Mouse (Mus musculus) limb, embryonic 14.5 days (tissue): ENCODE measurements at regions not wholly inside any gene's neighbourhood (a gene's known extent, or its start where the extent isn't known, plus 50 kb on each side); places are given as distances from the start of the nearest gene placed in this dataset.

ENCODE experiments used
- ATAC-seq: fragments of 200-750 bp; cut with Nextera tagmentation; 2 replicates; pipeline ENCODE4 v1.8.0; 2017; ENCODE audit warnings: low read depth, moderate number of reproducible peaks, moderate TSS enrichment; ENCODE audit not compliant: low FRiP score
- DNase-seq: peaks from one replicate; pipeline ENCODE4 v3.0.0-alpha.2; 2015; ENCODE audit warnings: low spot score
- H3K27ac ChIP-seq: fragments of 300-500 bp; sonication (generic); replicated peaks from 2 replicates; pipeline ENCODE4 v1.5.1; 2014; ENCODE audit warnings: low read depth, mild to moderate bottlenecking, low read length, moderate library complexity, mixed read lengths
- H3K27me3 ChIP-seq: fragments of 300-500 bp; sonication (generic); 2 replicates; pipeline ENCODE4 v1.6.1; 2014; ENCODE audit warnings: low read length, mixed read lengths; ENCODE audit not compliant: control insufficient read depth, insufficient read depth
- H3K36me3 ChIP-seq: fragments of 300-500 bp; sonication (generic); 2 replicates; pipeline ENCODE4 v1.6.1; 2014; ENCODE audit warnings: mild to moderate bottlenecking, low read length, moderate library complexity, mixed read lengths; ENCODE audit not compliant: control insufficient read depth, insufficient read depth
- H3K4me1 ChIP-seq: fragments of 300-500 bp; sonication (generic); 2 replicates; pipeline ENCODE4 v1.6.1; 2014; ENCODE audit warnings: antibody characterized with exemption, low read length, mixed read lengths; ENCODE audit not compliant: control insufficient read depth, insufficient read depth
- H3K4me2 ChIP-seq: fragments of 300-500 bp; sonication (generic); replicated peaks from 2 replicates; pipeline ENCODE4 v1.6.1; 2014; ENCODE audit warnings: low read depth, mild to moderate bottlenecking, low read length, moderate library complexity; ENCODE audit not compliant: severe bottlenecking
- H3K4me3 ChIP-seq: fragments of 300-500 bp; sonication (generic); replicated peaks from 2 replicates; pipeline ENCODE4 v1.5.1; 2014; ENCODE audit warnings: low read length
- H3K9ac ChIP-seq: fragments of 300-500 bp; sonication (generic); 2 replicates; pipeline ENCODE4 v1.6.1; 2014; ENCODE audit warnings: mild to moderate bottlenecking, low read depth, low read length, moderate library complexity; ENCODE audit not compliant: severe bottlenecking
- H3K9me3 ChIP-seq: fragments of 300-500 bp; sonication (generic); 2 replicates; pipeline ENCODE4 v1.6.1; 2016; ENCODE audit warnings: low read length; ENCODE audit not compliant: control insufficient read depth
- POLR2A ChIP-seq: fragments of 200-500 bp; IDR thresholded peaks from 2 replicates; pipeline ENCODE4 v1.8.0; 2012; ENCODE audit warnings: inconsistent platforms, mild to moderate bottlenecking, moderate library complexity, borderline replicate concordance; ENCODE audit not compliant: insufficient read depth, insufficient read length; ENCODE audit errors: extremely low read depth
- WGBS: fragments of 180-500 bp; shearing (Covaris S2); extraction: QIAGEN DNeasy Blood & Tissue Kit; methylation state at CpG from one replicate; pipeline ENCODE4 v1.1.7; 2014; 5-methylcytosine and 5-hydroxymethylcytosine counted together

DNA sequence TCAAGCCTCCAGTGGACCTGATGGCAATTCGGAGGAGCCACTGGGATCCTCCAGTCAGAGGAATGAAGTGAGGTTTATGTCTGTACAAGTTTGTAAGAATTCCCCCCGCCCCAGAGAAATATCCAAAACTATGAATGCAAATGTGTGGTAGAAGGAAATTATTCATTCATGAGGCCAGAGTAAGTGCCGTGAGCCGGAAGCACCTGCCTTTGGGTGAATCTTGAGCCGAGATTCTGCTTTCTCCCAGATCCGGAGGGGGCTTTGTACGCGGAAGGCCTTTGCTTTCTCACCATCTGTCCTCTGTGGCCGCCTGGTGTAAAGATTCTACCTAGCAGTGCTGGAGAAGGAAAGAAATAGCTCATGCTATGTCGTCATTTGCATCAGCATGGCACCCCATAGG is 127.8 kb downstream of the Ifng start:
- DNase-seq = no peak
- no peak overlapping the region for H3K9ac ChIP-seq
- WGBS = 80% methylated on average over 10 of the region's 10 CpGs
- ATAC-seq = no peak
- no peaks in the 10 kb centered on the region for H3K9me3 ChIP-seq
- peaks cover 3% of the 10 kb centered on the region; the same call in 1 of the 2 replicates for H3K4me1 ChIP-seq
- no peak overlapping the region for H3K27ac ChIP-seq
- no peak for TF ChIP-seq POLR2A
- H3K4me2 ChIP-seq = no peak overlapping the region
- H3K4me3 ChIP-seq = no peak overlapping the region
- H3K36me3 ChIP-seq = no peaks in the 10 kb centered on the region
- H3K27me3 ChIP-seq = no peaks in the 10 kb centered on the region

DNA sequence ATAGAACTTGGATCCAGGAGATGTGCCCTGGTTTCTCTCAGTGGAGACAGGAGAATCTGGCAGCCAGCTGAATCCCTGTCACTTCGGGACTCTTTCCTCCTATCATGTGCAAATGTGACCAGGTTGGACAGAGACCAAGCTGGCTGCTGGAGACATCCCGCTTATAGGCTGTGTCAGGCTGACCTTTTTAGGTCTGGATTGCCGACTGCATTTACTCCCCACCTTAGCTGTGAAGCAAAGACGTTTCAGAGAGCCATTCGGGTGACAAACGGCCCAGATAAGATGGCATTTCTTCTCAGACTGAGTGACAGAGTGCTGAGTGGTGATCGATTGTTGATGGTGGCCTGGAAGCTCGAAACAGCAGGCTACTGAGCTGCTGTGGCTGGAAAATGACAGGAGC is 128.6 kb downstream of the Ifng start:
- Histone ChIP-seq H3K27me3 (no peaks in the 10 kb centered on the region), H3K4me2 (no peak overlapping the region), H3K36me3 (no peaks in the 10 kb centered on the region), H3K4me1 (no peaks in the 10 kb centered on the region), H3K4me3 (no peak overlapping the region), H3K9ac (no peak overlapping the region), H3K9me3 (no peaks in the 10 kb centered on the region), H3K27ac (no peak overlapping the region)
- no peak for TF ChIP-seq POLR2A
- DNase-seq = no peak
- WGBS = 36% methylated on average over 8 of the region's 8 CpGs
- no peak for ATAC-seq

DNA sequence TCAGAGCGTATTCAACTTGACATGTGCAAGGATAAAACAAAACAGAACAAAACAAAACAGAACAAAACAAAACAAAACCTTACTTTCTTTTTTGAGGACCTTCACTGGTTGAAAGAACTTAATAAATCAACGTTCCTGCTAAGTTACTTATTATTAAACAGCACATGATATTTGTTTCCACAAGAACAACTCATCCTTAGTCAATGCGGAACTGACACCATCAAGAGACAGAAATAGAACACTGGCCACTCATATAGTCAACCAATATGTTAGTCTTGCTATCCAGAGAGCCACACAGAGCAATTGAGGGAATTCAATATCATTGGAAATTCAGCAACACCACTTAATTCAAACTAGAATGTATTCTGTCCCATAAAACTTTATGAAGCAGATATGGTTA is 132.4 kb downstream of the Ifng start:
- TF ChIP-seq POLR2A = no peak
- 88% methylated on average over 3 of the region's 3 CpGs for WGBS
- no peak overlapping the region for H3K27ac ChIP-seq
- H3K4me1 ChIP-seq = no peaks in the 10 kb centered on the region
- ATAC-seq (no peak), DNase-seq (no peak)
- no peaks in the 10 kb centered on the region for H3K27me3 ChIP-seq
- H3K9ac ChIP-seq = no peak overlapping the region
- no peak overlapping the region for H3K4me3 ChIP-seq
- no peaks in the 10 kb centered on the region for H3K9me3 ChIP-seq
- no peaks in the 10 kb centered on the region for H3K36me3 ChIP-seq
- no peak overlapping the region for H3K4me2 ChIP-seq

DNA sequence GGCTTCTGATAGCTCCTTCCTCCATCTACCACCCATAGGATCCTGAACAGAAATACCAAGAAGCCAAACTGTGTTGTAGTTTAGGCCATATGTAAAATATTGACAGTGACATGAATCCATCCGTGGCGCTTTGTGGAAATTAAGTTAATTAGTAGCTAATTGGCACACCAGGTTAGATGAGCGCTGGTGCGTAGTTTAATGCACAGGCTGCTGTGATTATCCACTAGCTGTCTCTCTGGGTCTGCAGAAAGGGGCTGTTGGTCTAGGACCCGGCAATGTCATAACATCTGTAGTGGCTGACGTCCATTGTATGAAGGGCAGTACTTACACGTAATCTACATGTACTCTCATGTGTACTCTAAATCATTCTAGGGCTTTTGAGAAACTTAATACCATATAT is 134.7 kb downstream of the Ifng start:
- Histone ChIP-seq H3K27me3 (no peaks in the 10 kb centered on the region), H3K4me3 (no peak overlapping the region), H3K36me3 (no peaks in the 10 kb centered on the region), H3K9me3 (no peaks in the 10 kb centered on the region), H3K4me2 (no peak overlapping the region), H3K9ac (no peak overlapping the region), H3K27ac (no peak overlapping the region), H3K4me1 (no peaks in the 10 kb centered on the region)
- 85% methylated on average over 7 of the region's 7 CpGs for WGBS
- no peak for TF ChIP-seq POLR2A
- DNase-seq (no peak), ATAC-seq (no peak)

DNA sequence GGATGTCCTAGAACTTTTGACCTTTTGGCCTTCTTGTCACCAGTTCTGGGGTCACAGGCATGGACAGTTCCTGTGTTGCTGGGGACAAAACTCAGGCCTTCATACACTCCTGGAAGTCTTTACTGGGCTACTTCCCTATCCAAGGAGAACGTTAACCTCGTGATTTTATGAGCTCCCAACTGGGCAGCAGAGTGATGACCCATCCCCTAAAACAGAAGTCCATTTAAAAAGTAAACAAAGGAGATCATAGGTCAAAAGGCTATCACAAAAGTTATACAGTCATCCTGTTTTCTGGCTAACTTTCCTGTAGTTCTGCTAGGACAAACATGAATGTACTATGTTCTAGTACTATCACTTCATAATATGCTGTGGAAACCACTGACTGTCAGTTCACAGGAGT is 140.5 kb downstream of the Ifng start:
- WGBS = 39% methylated on average over 2 of the region's 2 CpGs
- no peak overlapping the region for H3K9ac ChIP-seq
- H3K4me2 ChIP-seq = no peak overlapping the region
- no peak for DNase-seq
- no peaks in the 10 kb centered on the region for H3K27me3 ChIP-seq
- H3K9me3 ChIP-seq = no peaks in the 10 kb centered on the region
- no peaks in the 10 kb centered on the region for H3K36me3 ChIP-seq
- no peak overlapping the region for H3K4me3 ChIP-seq
- no peak overlapping the region for H3K27ac ChIP-seq
- no peak for ATAC-seq
- no peak for TF ChIP-seq POLR2A
- H3K4me1 ChIP-seq = no peaks in the 10 kb centered on the region

DNA sequence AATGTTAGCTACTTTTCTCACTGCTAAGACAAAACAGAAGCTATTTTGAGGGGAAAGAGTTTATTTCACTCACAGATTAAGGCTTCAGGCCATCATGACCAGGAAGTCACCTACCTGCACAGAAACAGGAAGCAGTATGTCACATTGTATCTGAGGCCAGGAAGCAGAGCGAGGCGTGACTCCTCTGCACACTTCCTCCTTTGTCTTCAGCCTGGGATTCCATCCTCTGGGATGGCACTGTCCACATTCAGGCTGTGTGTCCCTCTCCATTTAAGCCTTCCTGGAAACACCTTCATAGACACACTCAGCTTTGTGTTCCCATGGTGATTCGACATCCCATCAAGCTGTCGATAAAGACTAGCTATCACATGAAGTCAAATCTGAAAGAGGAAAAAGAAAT is 145.0 kb downstream of the Ifng start:
- Histone ChIP-seq H3K36me3 (no peaks in the 10 kb centered on the region), H3K4me2 (no peak overlapping the region), H3K4me3 (no peak overlapping the region), H3K27me3 (no peaks in the 10 kb centered on the region), H3K9ac (no peak overlapping the region), H3K9me3 (no peaks in the 10 kb centered on the region), H3K27ac (no peak overlapping the region), H3K4me1 (no peaks in the 10 kb centered on the region)
- TF ChIP-seq POLR2A = no peak
- 81% methylated on average over 4 of the region's 4 CpGs for WGBS
- ATAC-seq (no peak), DNase-seq (no peak)
